Mouse (Mus musculus): ENCODE measurements around the gene Trappc2l. TPM values are rescaled to one million over a fixed set of nuclear protein-coding genes. Genes with fewer than 3 reads are reported as not detected.
"Not testable (repeated sequence)": the region's sequence is repeated elsewhere in the genome, so short reads cannot be mapped to it uniquely, and the experiment has no call there.

Trappc2l gene
- polyA plus RNA-seq, 1 experiment from 2014 or later = 60.1 TPM

DNA sequence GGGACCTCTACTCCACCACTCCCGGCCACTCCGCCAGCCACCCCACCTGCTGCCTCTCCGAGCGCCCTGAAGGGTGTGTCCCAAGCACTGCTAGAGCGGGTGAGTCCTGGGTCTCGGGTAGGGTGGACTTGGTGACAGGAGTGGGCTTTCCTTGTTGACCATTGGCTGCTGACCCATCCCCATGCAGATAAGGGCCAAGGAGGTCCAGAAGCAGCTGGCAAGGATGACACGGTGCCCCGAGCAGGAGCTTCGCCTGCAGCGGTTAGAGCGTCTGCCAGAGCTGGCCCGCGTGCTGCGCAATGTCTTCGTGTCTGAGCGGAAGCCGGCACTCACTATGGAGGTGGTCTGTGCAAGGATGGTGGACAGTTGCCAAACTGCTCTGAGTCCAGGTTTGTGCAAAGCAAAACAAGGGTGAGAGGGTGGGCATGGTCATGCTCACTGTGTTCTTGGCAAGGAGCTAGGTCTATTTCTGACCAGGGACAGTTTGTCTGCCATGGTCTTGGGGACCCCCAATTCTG is 39.6 kb upstream of the Trappc2l start:
- Histone ChIP-seq H3K4me2 (replicated peaks; ENCODE audit: low read depth, low read length) (no peak overlapping the region), H3K27ac (ENCODE audit: low read length) (no peak overlapping the region), H3K36me3 (ENCODE audit: insufficient read depth, low read length) (peaks cover 34% of the 10 kb centered on the region), H3K4me1 (ENCODE audit: insufficient read depth, low read length) (peaks cover 42% of the 10 kb centered on the region), H3K9me3 (ENCODE audit: low read length) (no peaks in the 10 kb centered on the region), H3K4me3 (ENCODE audit: low read length) (no peak overlapping the region), H3K9ac (replicated peaks; ENCODE audit: low read length) (no peak overlapping the region), H3K27me3 (ENCODE audit: insufficient read depth, low read length) (no peaks in the 10 kb centered on the region)
- ATAC-seq (ENCODE audit: low FRiP score, low TSS enrichment) = no peak
- WGBS = 88% methylated on average over 17 of the region's 17 CpGs

DNA sequence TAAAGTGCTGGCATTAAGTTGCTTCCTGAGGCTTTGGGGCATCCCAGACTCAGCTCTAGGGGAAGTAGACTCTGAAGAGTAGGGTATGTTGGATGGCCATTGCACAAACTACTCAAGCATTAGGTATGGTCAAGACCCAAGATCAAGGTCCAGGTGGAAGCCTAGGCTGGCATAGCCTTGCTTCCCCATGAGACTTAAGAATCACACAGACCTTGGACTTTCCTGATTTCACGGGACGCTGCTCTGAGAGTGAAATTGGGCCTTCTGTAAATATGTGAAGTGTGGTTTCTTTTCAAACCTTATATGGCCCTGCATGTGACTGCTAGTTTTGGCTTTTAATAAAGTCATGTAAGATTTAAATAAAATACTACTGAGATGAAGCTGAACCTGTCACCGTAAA is 38.7 kb upstream of the Trappc2l start:
- peaks cover 44% of the 10 kb centered on the region for H3K4me1 ChIP-seq (ENCODE audit: insufficient read depth, low read length)
- peaks cover 34% of the 10 kb centered on the region for H3K36me3 ChIP-seq (ENCODE audit: insufficient read depth, low read length)
- H3K27me3 ChIP-seq (ENCODE audit: insufficient read depth, low read length) = no peaks in the 10 kb centered on the region
- H3K4me3 ChIP-seq (ENCODE audit: low read length) = no peak overlapping the region
- no peak overlapping the region for H3K27ac ChIP-seq (ENCODE audit: low read length)
- no peaks in the 10 kb centered on the region for H3K9me3 ChIP-seq (ENCODE audit: low read length)
- no peak overlapping the region for H3K4me2 ChIP-seq (replicated peaks; ENCODE audit: low read depth, low read length)
- WGBS = 90% methylated on average over 3 of the region's 3 CpGs
- H3K9ac ChIP-seq (replicated peaks; ENCODE audit: low read length) = no peak overlapping the region
- ATAC-seq (ENCODE audit: low FRiP score, low TSS enrichment) = no peak

- peaks cover 44% of the 10 kb centered on the region for H3K4me1 ChIP-seq (ENCODE audit: insufficient read depth, low read length)
- not testable (repeated sequence) for ATAC-seq (ENCODE audit: low FRiP score, low TSS enrichment); H3K27me3 ChIP-seq (ENCODE audit: insufficient read depth, low read length); H3K4me3 ChIP-seq (ENCODE audit: low read length); H3K9ac ChIP-seq (replicated peaks; ENCODE audit: low read length); H3K4me2 ChIP-seq (replicated peaks; ENCODE audit: low read depth, low read length); H3K9me3 ChIP-seq (ENCODE audit: low read length); H3K27ac ChIP-seq (ENCODE audit: low read length)
- H3K36me3 ChIP-seq (ENCODE audit: insufficient read depth, low read length) = peaks cover 34% of the 10 kb centered on the region
- 57% methylated on average over 4 of the region's 4 CpGs for WGBS
Observed at GRCm38 (mm10) chr8:122573176-122573575, 38.3 kb upstream of the Trappc2l start.

DNA sequence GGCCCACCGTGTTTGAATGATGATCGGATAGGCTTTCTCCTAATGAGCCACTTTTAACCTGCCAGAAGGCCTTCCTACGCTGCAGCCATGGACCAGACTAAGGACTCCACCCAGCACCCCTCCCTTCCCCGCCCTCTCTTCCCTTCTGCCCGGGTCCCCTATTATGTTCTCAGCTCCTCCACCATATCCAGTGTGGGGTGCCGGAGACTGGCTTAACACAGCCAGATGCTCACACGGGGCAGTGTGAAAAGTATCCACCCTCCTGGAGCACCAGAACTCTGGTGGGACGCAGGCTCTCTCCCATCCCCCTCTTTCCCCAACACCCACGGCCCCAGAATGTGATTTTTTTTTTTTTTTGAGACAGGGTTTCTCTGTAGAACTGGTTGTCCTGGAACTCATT is 37.9 kb upstream of the Trappc2l start:
- ATAC-seq (ENCODE audit: low FRiP score, low TSS enrichment) = no peak
- H3K9ac ChIP-seq (replicated peaks; ENCODE audit: low read length) = no peak overlapping the region
- H3K9me3 ChIP-seq (ENCODE audit: low read length) = no peaks in the 10 kb centered on the region
- peaks cover 34% of the 10 kb centered on the region for H3K36me3 ChIP-seq (ENCODE audit: insufficient read depth, low read length)
- H3K4me1 ChIP-seq (ENCODE audit: insufficient read depth, low read length) = peaks cover 46% of the 10 kb centered on the region
- 61% methylated on average over 9 of the region's 9 CpGs for WGBS
- no peak overlapping the region for H3K4me3 ChIP-seq (ENCODE audit: low read length)
- H3K4me2 ChIP-seq (replicated peaks; ENCODE audit: low read depth, low read length) = no peak overlapping the region
- no peak overlapping the region for H3K27ac ChIP-seq (ENCODE audit: low read length)
- no peaks in the 10 kb centered on the region for H3K27me3 ChIP-seq (ENCODE audit: insufficient read depth, low read length)

GRCm38 (mm10) chr8:122574264-122574663 is 37.2 kb upstream of the Trappc2l start:
- peak overlapping the region; percentile 73 for H3K27ac ChIP-seq (ENCODE audit: low read length)

GRCm38 (mm10) chr8:122574667-122575251 is 36.7 kb upstream of the Trappc2l start:
- 24% methylated on average over 10 of the region's 10 CpGs for WGBS
- H3K4me3 ChIP-seq (ENCODE audit: low read length) = peak overlapping the region; percentile 77
- H3K9me3 ChIP-seq (ENCODE audit: low read length) = no peaks in the 10 kb centered on the region
- peak overlapping the region; percentile 89 for H3K4me2 ChIP-seq (replicated peaks; ENCODE audit: low read depth, low read length)
- ATAC-seq (ENCODE audit: low FRiP score, low TSS enrichment) = no peak
- peak overlapping the region; percentile 24; the same call in 1 of the 2 replicates for H3K9ac ChIP-seq (replicated peaks; ENCODE audit: low read length)
- no peaks in the 10 kb centered on the region for H3K27me3 ChIP-seq (ENCODE audit: insufficient read depth, low read length)
- peaks cover 46% of the 10 kb centered on the region for H3K4me1 ChIP-seq (ENCODE audit: insufficient read depth, low read length)
- peak overlapping the region; percentile 73 for H3K27ac ChIP-seq (ENCODE audit: low read length)
- peaks cover 31% of the 10 kb centered on the region for H3K36me3 ChIP-seq (ENCODE audit: insufficient read depth, low read length)

More at GRCm38 (mm10) chr8:122574264-122574663, 37.2 kb upstream of the Trappc2l start:
- no peak overlapping the region for H3K9ac ChIP-seq (replicated peaks; ENCODE audit: low read length)
- ATAC-seq (ENCODE audit: low FRiP score, low TSS enrichment) = no peak
- 15% methylated on average over 3 of the region's 3 CpGs for WGBS
- H3K4me1 ChIP-seq (ENCODE audit: insufficient read depth, low read length) = peaks cover 46% of the 10 kb centered on the region
- H3K36me3 ChIP-seq (ENCODE audit: insufficient read depth, low read length) = peaks cover 34% of the 10 kb centered on the region
- no peak overlapping the region for H3K4me2 ChIP-seq (replicated peaks; ENCODE audit: low read depth, low read length)
- H3K27me3 ChIP-seq (ENCODE audit: insufficient read depth, low read length) = no peaks in the 10 kb centered on the region
- H3K4me3 ChIP-seq (ENCODE audit: low read length) = no peak overlapping the region
- H3K9me3 ChIP-seq (ENCODE audit: low read length) = no peaks in the 10 kb centered on the region

DNA sequence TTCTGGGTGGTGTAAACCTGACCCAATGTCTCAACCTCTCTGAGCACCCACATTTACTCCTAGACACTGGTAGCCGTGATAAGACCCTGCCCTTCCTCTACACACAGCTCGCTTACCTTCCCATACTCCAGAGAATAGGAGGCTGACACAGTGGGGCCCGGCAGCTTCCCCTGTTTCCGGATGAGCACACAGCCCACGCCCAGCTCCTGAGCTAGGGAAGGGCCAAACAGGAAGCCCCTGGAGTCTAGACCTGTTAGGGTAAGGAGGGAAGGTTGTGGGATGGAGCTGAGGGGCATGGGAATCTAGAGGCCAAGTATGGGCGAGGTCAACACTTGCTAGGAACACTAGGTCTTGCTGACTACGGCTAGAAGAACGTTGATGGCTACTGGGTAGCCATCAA is 36.2 kb upstream of the Trappc2l start:
- peak overlapping the region; percentile 77 for H3K4me3 ChIP-seq (ENCODE audit: low read length)
- 52% methylated on average over 8 of the region's 8 CpGs for WGBS
- no peaks in the 10 kb centered on the region for H3K27me3 ChIP-seq (ENCODE audit: insufficient read depth, low read length)
- peak overlapping the region; percentile 24; the same call in 1 of the 2 replicates for H3K9ac ChIP-seq (replicated peaks; ENCODE audit: low read length)
- H3K27ac ChIP-seq (ENCODE audit: low read length) = peak overlapping the region; percentile 73
- ATAC-seq (ENCODE audit: low FRiP score, low TSS enrichment) = 0 out of 2 replicates have a peak, but pooled peaks have one; percentile 25
- H3K36me3 ChIP-seq (ENCODE audit: insufficient read depth, low read length) = peaks cover 26% of the 10 kb centered on the region
- H3K4me2 ChIP-seq (replicated peaks; ENCODE audit: low read depth, low read length) = peak overlapping the region; percentile 89
- H3K4me1 ChIP-seq (ENCODE audit: insufficient read depth, low read length) = peaks cover 49% of the 10 kb centered on the region
- no peaks in the 10 kb centered on the region for H3K9me3 ChIP-seq (ENCODE audit: low read length)

- Histone ChIP-seq H3K9ac (replicated peaks; ENCODE audit: low read length) (peak overlapping the region; percentile 89), H3K27me3 (ENCODE audit: insufficient read depth, low read length) (no peaks in the 10 kb centered on the region), H3K4me3 (ENCODE audit: low read length) (peak overlapping the region; percentile 77), H3K4me2 (replicated peaks; ENCODE audit: low read depth, low read length) (peak overlapping the region; percentile 89), H3K27ac (ENCODE audit: low read length) (peak overlapping the region; percentile 77), H3K4me1 (ENCODE audit: insufficient read depth, low read length) (peaks cover 52% of the 10 kb centered on the region), H3K36me3 (ENCODE audit: insufficient read depth, low read length) (peaks cover 19% of the 10 kb centered on the region), H3K9me3 (ENCODE audit: low read length) (no peaks in the 10 kb centered on the region)
- ATAC-seq (ENCODE audit: low FRiP score, low TSS enrichment) = peak; percentile 4; the same call in 1 of the 2 replicates
- WGBS = 16% methylated on average over 21 of the region's 21 CpGs
Observed at GRCm38 (mm10) chr8:122575735-122576647, 35.4 kb upstream of the Trappc2l start.

- no peaks in the 10 kb centered on the region for H3K9me3 ChIP-seq (ENCODE audit: low read length)
- peak within 1 kb of the TSS; percentile 81 for H3K27ac ChIP-seq (ENCODE audit: low read length)
- H3K27me3 ChIP-seq (ENCODE audit: insufficient read depth, low read length) = no peaks in the 10 kb centered on the region
- peak within 1 kb of the TSS; percentile 89 for H3K9ac ChIP-seq (replicated peaks; ENCODE audit: low read length)
- under 1% methylated on average over 39 of the region's 39 CpGs for WGBS
- peaks cover 13% of the 10 kb centered on the region for H3K36me3 ChIP-seq (ENCODE audit: insufficient read depth, low read length)
- ATAC-seq (ENCODE audit: low FRiP score, low TSS enrichment) = peak; percentile 80
- peak within 1 kb of the TSS; percentile 77 for H3K4me3 ChIP-seq (ENCODE audit: low read length)
- peak within 1 kb of the TSS; percentile 89 for H3K4me2 ChIP-seq (replicated peaks; ENCODE audit: low read depth, low read length)
- H3K4me1 ChIP-seq (ENCODE audit: insufficient read depth, low read length) = peaks cover 52% of the 10 kb centered on the region
Observed at GRCm38 (mm10) chr8:122576648-122577022, 34.8 kb upstream of the Trappc2l start, which contains the start of gene Aprt. TSS of gene Aprt (minus strand) at chr8:122576909.
